Mouse (Mus musculus) stomach, postnatal 0 days (tissue): ENCODE data around the gene Mansc1. TPM values are rescaled to one million over a fixed set of nuclear protein-coding genes. Genes with fewer than 3 reads are reported as not detected.

Experiments used
- ATAC-seq: fragments of 200-750 bp; cut with Nextera tagmentation; 2 replicates; pipeline ENCODE4 v1.8.0; 2017; ENCODE audit not compliant: low FRiP score, low TSS enrichment
- DNase-seq: peaks from one replicate; pipeline ENCODE4 v3.0.0-alpha.2; 2016; ENCODE audit warnings: low spot score
- H3K27ac ChIP-seq: fragments of 300-500 bp; sonication (generic); replicated peaks from 2 replicates; pipeline ENCODE4 v1.5.1; 2014; ENCODE audit warnings: mild to moderate bottlenecking, control low read depth
- H3K27me3 ChIP-seq: fragments of 300-500 bp; sonication (generic); 2 replicates; pipeline ENCODE4 v1.6.1; 2014; ENCODE audit warnings: low read length; ENCODE audit not compliant: control insufficient read depth, insufficient read depth
- H3K36me3 ChIP-seq: fragments of 300-500 bp; sonication (generic); 2 replicates; pipeline ENCODE4 v1.6.1; 2014; ENCODE audit warnings: low read length, mixed read lengths; ENCODE audit not compliant: control insufficient read depth, insufficient read depth
- H3K4me1 ChIP-seq: fragments of 300-500 bp; sonication (generic); replicated peaks from 2 replicates; pipeline ENCODE4 v1.6.1; 2014; ENCODE audit warnings: antibody characterized with exemption; ENCODE audit not compliant: control insufficient read depth, insufficient read depth
- H3K4me2 ChIP-seq: fragments of 300-500 bp; sonication (generic); replicated peaks from 2 replicates; pipeline ENCODE4 v1.6.1; 2014; ENCODE audit warnings: low read depth, mild to moderate bottlenecking, control low read depth, moderate library complexity
- H3K4me3 ChIP-seq: fragments of 300-500 bp; sonication (generic); 2 replicates; pipeline ENCODE4 v1.5.1; 2014; ENCODE audit warnings: low read depth, low read length, control low read depth
- H3K9ac ChIP-seq: fragments of 300-500 bp; sonication (generic); 2 replicates; pipeline ENCODE4 v1.6.1; 2014; ENCODE audit warnings: mild to moderate bottlenecking, low read length, control low read depth, mixed read lengths
- H3K9me3 ChIP-seq: fragments of 300-500 bp; sonication (generic); 2 replicates; pipeline ENCODE4 v1.6.1; 2016; ENCODE audit warnings: low read length; ENCODE audit not compliant: control insufficient read depth
- CTCF ChIP-seq: IDR thresholded peaks from 2 replicates; pipeline ENCODE4 v1.5.1; 2016; ENCODE audit warnings: antibody characterized with exemption, low read depth, mild to moderate bottlenecking, moderate library complexity
- EP300 ChIP-seq: optimal IDR thresholded peaks from 2 replicates; pipeline ENCODE3; 2016; ENCODE audit warnings: antibody characterized with exemption
- WGBS: fragments of 180-500 bp; shearing (Covaris S2); extraction: QIAGEN DNeasy Blood & Tissue Kit; methylation state at CpG from one replicate; pipeline ENCODE4 v1.1.7; 2014; 5-methylcytosine and 5-hydroxymethylcytosine counted together
- polyA plus RNA-seq: library from polyadenylated mRNA; unstranded; fragments of >200 nt; fragmentation: Nextera tagmentation; extraction: Ambion mirVana; gene quantifications from 2 replicates; pipeline ENCODE4 v1.2.1, GENCODE M21; 2015

Mansc1 gene
- polyA plus RNA-seq, 1 experiment from 2014 or later = 17.1 TPM

GRCm38 (mm10) chr6:134601766-134602165 lies 30.5 kb downstream of the Mansc1 start:
- 38% methylated on average over 3 of the region's 3 CpGs for whole genome bisulfite sequencing

GRCm38 (mm10) chr6:134601130-134601529 lies 31.2 kb downstream of the Mansc1 start:
- H3K4me1 ChIP-seq = no peaks in the 10 kb centered on the region
- H3K4me2 ChIP-seq = no peak overlapping the region
- no peaks in the 10 kb centered on the region for H3K9me3 ChIP-seq
- no peaks in the 10 kb centered on the region for H3K36me3 ChIP-seq
- no peak for DNase-seq
- no peak overlapping the region for H3K4me3 ChIP-seq
- H3K9ac ChIP-seq = no peak overlapping the region
- TF ChIP-seq CTCF (no peak), EP300 (no peak)
- H3K27me3 ChIP-seq = no peaks in the 10 kb centered on the region
- 62% methylated on average over 7 of the region's 7 CpGs for WGBS
- no peak overlapping the region for H3K27ac ChIP-seq
- ATAC-seq = no peak

More at GRCm38 (mm10) chr6:134601766-134602165, 30.5 kb downstream of the Mansc1 start:
- Histone ChIP-seq H3K4me1 (no peaks in the 10 kb centered on the region), H3K9ac (no peak overlapping the region), H3K9me3 (no peaks in the 10 kb centered on the region), H3K36me3 (no peaks in the 10 kb centered on the region), H3K27me3 (no peaks in the 10 kb centered on the region), H3K27ac (no peak overlapping the region), H3K4me3 (no peak overlapping the region), H3K4me2 (no peak overlapping the region)
- DNase-seq (no peak), ATAC-seq (no peak)
- TF ChIP-seq EP300 (no peak), CTCF (no peak)

- Histone ChIP-seq H3K9ac (no peak overlapping the region), H3K4me1 (no peaks in the 10 kb centered on the region), H3K27ac (no peak overlapping the region), H3K27me3 (no peaks in the 10 kb centered on the region), H3K36me3 (no peaks in the 10 kb centered on the region), H3K9me3 (no peaks in the 10 kb centered on the region), H3K4me3 (no peak overlapping the region), H3K4me2 (no peak overlapping the region)
- no peak for TF ChIP-seq EP300
- TF ChIP-seq CTCF = no peak
- WGBS = 50% methylated on average over 1 of the region's 1 CpGs
- DNase-seq = no peak
- no peak for ATAC-seq
Measured at GRCm38 (mm10) chr6:134599239-134599638, 33.0 kb downstream of the Mansc1 start.

- no peak overlapping the region for H3K27ac ChIP-seq
- H3K9ac ChIP-seq = no peak overlapping the region
- peak; percentile 45; the same call in 1 of the 2 replicates for ATAC-seq
- no peaks in the 10 kb centered on the region for H3K9me3 ChIP-seq
- H3K4me3 ChIP-seq = no peak overlapping the region
- H3K27me3 ChIP-seq = no peaks in the 10 kb centered on the region
- H3K36me3 ChIP-seq = no peaks in the 10 kb centered on the region
- no peak for DNase-seq
- H3K4me2 ChIP-seq = no peak overlapping the region
- 59% methylated on average over 6 of the region's 6 CpGs for WGBS
- H3K4me1 ChIP-seq = no peaks in the 10 kb centered on the region
- no peak for TF ChIP-seq CTCF
Measured at GRCm38 (mm10) chr6:134597651-134598229, 34.5 kb downstream of the Mansc1 start.

GRCm38 (mm10) chr6:134594569-134595442 lies 37.5 kb downstream of the Mansc1 start:
- DNase-seq (no peak), ATAC-seq (peak; percentile 51; the same call in 1 of the 2 replicates)
- H3K36me3 ChIP-seq = no peaks in the 10 kb centered on the region

GRCm38 (mm10) chr6:134591614-134592013 lies 40.7 kb downstream of the Mansc1 start:
- H3K4me2 ChIP-seq = no peak overlapping the region
- no peak for ATAC-seq
- no peak for TF ChIP-seq EP300
- TF ChIP-seq CTCF = no peak
- WGBS = 79% methylated on average over 2 of the region's 2 CpGs
- H3K36me3 ChIP-seq = no peaks in the 10 kb centered on the region
- no peak overlapping the region for H3K27ac ChIP-seq
- H3K27me3 ChIP-seq = no peaks in the 10 kb centered on the region
- no peak overlapping the region for H3K9ac ChIP-seq
- DNase-seq = no peak
- no peak overlapping the region for H3K4me3 ChIP-seq
- no peaks in the 10 kb centered on the region for H3K9me3 ChIP-seq
- H3K4me1 ChIP-seq = no peaks in the 10 kb centered on the region

More at GRCm38 (mm10) chr6:134594569-134595442, 37.5 kb downstream of the Mansc1 start:
- no peak overlapping the region for H3K9ac ChIP-seq
- no peaks in the 10 kb centered on the region for H3K9me3 ChIP-seq
- 71% methylated on average over 20 of the region's 21 CpGs for WGBS
- H3K27ac ChIP-seq = no peak overlapping the region
- H3K4me1 ChIP-seq = no peaks in the 10 kb centered on the region
- TF ChIP-seq CTCF (no peak), EP300 (no peak)
- no peak overlapping the region for H3K4me2 ChIP-seq
- H3K4me3 ChIP-seq = no peak overlapping the region
- H3K27me3 ChIP-seq = no peaks in the 10 kb centered on the region
